Mouse (Mus musculus): ENCODE data around the gene Timd2.
"Not testable (repeated sequence)": the region's sequence is repeated elsewhere in the genome, so short reads cannot be mapped to it uniquely, and the experiment has no call there.

The Timd2 gene

DNA sequence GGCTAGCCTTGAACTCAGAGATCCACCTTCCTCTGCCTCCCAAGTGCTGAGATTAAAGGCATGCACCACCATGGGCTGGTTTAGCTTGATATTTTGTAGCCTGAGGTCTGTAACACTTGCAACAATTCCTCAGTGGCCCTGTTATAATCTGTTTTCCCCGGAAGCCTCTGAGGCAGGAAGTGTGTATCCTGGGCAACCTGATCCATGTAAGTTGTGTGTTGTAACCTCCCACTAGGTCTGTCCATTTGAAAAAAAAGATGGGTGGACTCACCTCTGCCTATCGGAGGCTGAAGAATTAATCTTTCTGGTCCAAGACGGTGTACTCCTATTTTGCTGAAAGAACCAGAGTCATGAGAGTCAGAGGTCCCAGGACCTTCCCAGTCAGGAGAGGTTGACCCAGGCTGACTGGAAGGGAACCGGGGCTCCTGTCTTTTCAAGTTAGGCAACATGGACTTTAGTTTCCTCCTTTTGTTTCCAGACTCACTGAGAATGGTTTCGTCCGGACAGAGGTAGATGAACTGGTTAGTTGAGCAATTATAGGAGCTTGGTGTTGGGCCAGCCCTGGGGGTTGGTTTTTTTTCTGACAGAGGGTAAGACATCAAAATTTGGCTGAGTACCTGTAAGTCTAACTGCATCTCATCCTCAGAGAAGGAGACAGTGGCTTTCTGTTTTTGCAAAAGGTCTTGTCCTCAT, at the start of gene Timd2:
Gene Timd2, minus strand, starts transcription at position 398 of the 693 bp plus-strand sequence.
- DNase-seq (ENCODE audit: low spot score in 2 of 2) = no peak

GRCm38 (mm10) chr11:46755714-46756113, 48.9 kb upstream of the Timd2 start:
- not testable (repeated sequence) for DNase-seq (ENCODE audit: low spot score in 2 of 2)

DNA sequence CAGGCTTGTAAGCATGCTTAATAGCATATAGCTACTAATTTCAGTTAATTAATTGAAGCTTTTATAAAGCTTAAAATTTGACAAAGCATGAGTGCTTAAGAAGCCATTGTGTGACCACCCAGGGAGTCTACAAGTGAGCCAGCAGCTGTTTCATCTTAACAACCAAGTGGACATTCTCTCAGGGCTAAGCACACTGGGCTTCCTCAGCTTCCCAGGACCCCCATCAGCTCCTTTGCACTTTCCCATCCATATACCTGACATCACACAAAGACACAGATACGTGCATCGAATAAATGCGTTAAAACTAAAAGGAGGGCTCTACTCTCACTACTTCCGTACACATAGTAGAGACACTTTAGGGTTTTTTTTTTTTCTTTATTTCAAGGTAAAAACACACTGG, 47.8 kb upstream of the Timd2 start:
- DNase-seq (ENCODE audit: low spot score in 2 of 2) = no peak

DNA sequence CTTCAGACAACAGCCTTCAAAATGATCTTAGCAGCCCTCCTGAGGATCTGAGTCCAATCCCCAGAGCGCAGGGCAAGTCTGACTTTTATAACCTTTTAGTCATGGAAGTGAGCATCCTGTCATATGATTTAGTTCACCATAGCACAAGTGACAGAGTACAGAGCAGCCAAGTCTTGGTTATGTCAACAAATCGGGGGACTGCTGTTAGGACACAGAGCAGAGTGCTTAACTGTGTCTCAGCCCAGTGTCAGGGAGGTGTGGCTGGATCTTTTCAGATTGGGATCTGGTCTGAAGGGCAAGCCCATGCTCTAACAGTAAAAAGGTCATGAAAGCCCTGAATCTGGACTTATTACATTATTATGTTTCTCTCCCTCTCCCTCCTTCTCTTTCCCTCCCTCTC, 46.8 kb upstream of the Timd2 start:
- DNase-seq (ENCODE audit: low spot score in 2 of 2) = no peak

GRCm38 (mm10) chr11:46747996-46748395, 41.1 kb upstream of the Timd2 start:
- no peak for DNase-seq (ENCODE audit: low spot score in 2 of 2)

DNA sequence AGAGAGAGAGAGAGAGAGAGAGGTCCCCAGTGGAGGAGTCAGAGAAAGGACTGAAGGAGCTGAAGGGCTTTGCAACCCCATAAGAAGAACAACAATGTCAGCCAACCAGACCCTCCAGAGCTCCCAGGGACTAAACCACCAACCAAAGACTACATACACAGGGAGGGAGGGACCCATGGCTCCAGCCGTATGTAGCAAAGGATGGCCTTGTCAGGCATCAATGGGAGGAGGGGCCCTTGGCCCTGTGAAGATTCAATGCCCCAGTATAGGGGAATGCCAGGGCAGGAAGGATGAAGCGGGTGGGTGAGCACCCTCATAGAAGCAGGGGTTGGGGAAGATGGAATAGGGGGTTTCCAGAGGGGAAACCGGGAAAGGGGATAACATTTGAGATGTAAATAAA, 34.9 kb upstream of the Timd2 start:
- DNase-seq (ENCODE audit: low spot score in 2 of 2) = no peak

GRCm38 (mm10) chr11:46740886-46741285, 34.0 kb upstream of the Timd2 start:
- peak in 1 of 2 experiments; percentile 6 for DNase-seq (ENCODE audit: low spot score in 2 of 2)

GRCm38 (mm10) chr11:46739501-46739900, 32.6 kb upstream of the Timd2 start:
- no peak for DNase-seq (ENCODE audit: low spot score in 2 of 2)

DNA sequence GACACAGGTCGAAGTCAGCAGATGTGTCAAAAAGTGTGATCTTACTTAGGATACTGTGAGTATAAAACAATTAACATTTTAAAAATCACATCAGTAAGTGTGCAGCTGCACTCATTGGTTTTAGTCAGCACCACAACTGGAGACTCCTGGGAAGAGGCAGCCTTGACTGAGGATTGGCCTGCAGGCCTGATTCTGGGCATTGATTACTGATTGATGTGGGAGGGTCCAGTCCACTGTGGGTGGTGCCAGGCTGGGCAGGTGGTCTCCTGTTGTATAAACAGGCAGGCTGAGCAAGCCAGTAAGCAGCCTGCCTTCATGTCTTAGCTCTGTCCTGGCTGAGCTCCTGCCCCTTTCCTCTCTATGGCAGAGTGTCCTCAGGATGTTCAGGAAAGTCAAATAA, 28.2 kb upstream of the Timd2 start, which contains the start of gene Havcr1:
Gene Havcr1, plus strand, starts transcription at position 5 of the 400 bp plus-strand sequence.
- DNase-seq (ENCODE audit: low spot score in 2 of 2) = not testable (repeated sequence)

DNA sequence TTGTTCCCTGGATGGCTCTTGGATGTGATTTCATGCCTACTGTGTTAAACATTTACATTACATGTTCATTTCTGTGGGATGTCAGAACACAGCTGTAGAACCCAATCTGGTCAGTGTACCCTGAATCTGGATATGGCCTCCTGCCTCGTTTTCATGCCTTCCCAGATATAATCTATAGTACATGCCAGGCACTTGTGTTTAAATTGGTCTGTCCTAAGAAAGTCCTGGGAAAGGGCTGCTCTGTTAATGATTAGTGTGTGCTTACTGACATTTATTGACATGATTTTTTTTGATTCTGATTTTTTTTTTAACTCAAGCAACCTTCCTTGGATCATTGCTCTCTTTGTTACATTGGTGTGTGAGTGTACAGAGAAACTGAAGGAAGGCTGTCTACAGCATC, 27.8 kb upstream of the Timd2 start:
- DNase-seq (ENCODE audit: low spot score in 2 of 2) = no peak

- DNase-seq (ENCODE audit: low spot score in 2 of 2) = peak; percentile 30 to 44
Measured at GRCm38 (mm10) chr11:46733242-46733789, 26.5 kb upstream of the Timd2 start.

DNA sequence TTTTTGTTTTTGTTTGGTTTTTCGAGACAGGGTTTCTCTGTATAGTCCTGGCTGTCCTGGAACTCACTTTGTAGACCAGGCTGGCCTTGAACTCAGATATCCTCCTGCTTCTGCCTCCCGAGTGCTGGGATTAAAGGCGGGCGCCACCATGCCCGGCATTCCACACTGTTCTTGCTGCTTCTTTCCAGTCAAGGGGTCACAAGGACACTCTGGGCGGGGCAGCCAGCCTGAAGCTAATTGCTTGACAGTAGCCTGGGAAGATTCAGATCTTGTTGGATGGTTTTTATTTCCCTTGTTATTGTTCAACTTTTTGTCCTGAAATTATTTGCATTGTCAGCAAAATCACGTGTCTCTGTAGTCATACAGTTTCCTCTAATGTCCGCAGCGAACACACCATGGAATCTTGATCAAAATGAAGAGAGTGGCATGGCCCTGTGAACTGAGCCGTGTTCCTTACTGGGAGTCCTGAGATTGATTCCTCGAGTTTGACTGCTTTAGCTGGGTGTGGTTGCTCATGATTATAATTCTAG, 24.7 kb upstream of the Timd2 start:
- no peak for DNase-seq (ENCODE audit: low spot score in 2 of 2)

DNA sequence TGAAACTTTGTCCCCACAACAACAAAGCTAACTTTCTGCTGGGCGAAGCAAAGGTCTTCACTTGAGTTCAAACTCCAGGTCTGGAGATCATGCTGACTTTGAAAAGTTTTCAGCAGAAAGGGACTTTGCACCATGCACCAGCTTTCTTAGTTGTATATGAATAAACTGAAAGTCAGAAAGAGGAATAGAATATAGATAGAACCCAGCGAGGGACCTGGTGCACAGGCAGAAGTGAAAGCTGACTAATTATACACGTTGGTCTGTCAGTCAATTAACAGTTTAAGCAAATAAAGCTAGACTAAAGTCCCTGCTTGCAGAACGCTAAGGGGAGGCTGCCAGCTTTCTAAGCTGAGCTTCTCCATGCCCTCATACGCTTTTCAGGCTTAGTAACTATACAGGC, 8.0 kb downstream of the Timd2 start:
- no peak for DNase-seq (ENCODE audit: low spot score in 2 of 2)

- DNase-seq (ENCODE audit: low spot score in 2 of 2) = no peak
Measured at GRCm38 (mm10) chr11:46698278-46698655, 8.6 kb downstream of the Timd2 start.

DNA sequence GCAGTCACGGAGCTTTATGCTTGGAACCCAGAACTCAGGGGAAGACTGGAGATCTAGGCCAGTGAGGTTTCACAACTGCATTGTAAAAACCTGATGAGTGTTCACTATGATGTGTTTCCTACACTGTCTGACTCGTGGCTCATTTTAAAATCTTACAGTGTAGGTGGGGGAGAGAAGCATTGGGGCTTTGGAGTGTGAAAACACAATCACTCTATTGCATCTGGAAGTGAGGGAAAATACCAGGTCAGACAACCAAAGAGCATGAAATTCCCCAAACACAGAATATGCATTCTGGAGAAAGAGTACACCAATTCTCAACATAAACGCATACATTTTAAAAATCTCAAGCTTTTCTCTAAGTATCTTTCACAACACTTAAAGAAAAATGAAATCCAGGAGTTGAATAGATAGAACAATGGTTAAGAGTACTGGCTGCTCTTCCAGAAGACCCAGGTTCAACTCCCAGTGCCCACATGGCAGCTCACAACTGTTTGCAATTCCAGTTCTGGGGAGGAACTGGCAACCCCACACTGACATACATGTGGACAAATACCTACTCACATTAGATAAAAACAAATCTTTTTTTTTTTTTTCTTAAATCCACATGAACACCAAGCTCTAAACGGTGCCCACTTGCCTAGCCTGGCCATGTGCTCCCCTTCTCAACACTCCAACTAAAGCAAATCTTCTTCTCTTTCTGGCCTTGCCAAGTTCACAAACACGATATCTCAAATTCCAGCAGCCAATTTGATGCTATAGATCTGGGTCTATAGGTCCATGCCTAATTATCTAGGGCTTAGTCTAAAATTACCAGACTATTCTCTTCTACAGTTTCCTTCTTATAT, 9.2 kb downstream of the Timd2 start:
- no peak for DNase-seq (ENCODE audit: low spot score in 2 of 2)

GRCm38 (mm10) chr11:46695849-46696248, 11.0 kb downstream of the Timd2 start:
- not testable (repeated sequence) for DNase-seq (ENCODE audit: low spot score in 2 of 2)

DNA sequence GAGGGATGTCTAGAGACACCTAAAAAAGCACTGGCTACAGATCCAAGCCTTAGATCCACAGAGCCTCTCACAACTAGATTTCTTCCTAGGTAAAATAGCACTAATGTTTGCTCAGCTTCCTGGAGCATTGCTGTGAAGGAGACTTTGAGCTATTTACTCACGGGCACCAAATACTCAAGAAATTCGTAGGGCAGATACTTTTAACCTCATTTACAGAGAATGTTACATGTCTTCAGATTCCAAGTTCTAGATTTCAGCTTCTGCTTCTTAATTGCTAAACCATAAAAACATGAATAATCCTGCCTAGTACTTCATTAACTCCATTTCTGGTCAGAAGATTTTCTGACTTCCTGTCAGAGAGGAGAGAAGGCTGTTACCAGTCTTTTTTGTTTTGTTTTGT, 16.7 kb downstream of the Timd2 start:
- DNase-seq (ENCODE audit: low spot score in 2 of 2) = no peak

DNA sequence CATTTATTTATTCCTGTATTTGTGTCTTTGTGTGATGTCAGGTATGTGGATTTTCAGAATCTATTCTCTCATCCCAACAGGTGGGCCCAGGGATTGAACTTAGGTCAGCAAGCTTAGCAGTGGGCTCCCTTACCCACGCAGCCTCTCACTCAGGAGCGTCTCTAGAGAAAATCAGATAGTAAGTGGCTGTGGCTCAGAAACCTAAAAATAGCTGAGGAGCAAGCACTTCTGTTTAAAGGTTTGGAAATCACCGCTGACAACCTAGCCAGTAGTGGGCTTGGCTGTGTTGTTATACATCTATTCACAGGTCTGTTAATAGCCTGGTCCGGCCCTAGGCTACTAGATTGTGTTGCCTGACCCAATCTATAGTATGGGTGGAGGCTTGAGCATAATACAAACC, 23.1 kb downstream of the Timd2 start:
- DNase-seq (ENCODE audit: low spot score in 2 of 2) = no peak

GRCm38 (mm10) chr11:46682842-46683241, 24.0 kb downstream of the Timd2 start:
- no peak for DNase-seq (ENCODE audit: low spot score in 2 of 2)

- no peak for DNase-seq (ENCODE audit: low spot score in 2 of 2)
Measured at GRCm38 (mm10) chr11:46667938-46668337, 38.9 kb downstream of the Timd2 start.

DNA sequence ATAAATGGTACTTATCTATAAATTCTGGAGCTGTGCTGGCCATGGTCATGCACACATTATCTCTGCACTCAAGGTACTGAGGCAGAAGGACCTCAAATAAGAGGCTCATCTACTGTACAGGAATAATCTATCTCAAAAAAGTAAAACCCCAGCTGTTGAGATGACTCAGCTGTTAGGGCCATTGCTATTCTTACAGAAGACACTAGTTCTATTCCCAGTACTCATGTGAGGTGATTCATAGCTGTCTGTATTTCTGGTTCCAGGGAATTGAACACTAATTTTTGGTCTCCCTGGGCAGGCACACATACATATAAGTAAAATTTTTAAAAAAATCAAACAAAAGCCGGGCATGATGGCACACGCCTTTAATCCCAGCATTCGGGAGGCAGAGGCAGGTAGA, 39.8 kb downstream of the Timd2 start:
- DNase-seq (ENCODE audit: low spot score in 2 of 2) = no peak

All from right cerebral cortex, adult 2 months (tissue).